Mouse (Mus musculus) cerebellum, adult 9-11 months (tissue): ENCODE measurements at regions not wholly inside any gene's neighbourhood (a gene's known extent, or its start where the extent isn't known, plus 50 kb on each side); places are given as distances from the start of the nearest gene placed in this dataset.

Experiments
- DNase-seq: peaks from one replicate; pipeline ENCODE4 v3.0.0; 2022

DNA sequence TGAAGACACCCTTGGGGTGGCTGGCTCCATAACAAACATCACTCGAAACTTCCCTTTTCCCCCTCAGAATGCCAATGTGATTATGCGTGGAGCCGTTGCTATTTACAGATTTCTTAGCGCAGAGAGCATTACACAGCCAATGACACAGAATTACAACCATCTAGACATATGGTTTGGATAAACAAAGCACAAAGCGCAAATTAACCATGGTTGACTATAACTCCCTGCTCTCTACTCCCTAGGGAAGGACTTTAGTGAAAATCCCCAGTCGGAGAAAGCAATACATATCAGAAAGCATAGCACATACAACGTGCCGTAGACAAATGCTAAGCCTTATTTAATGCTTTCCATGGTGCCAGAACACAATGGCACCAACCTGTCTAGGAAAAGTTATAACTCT lies 131.8 kb downstream of the Tshz3 start:
- no peak for DNase-seq

DNA sequence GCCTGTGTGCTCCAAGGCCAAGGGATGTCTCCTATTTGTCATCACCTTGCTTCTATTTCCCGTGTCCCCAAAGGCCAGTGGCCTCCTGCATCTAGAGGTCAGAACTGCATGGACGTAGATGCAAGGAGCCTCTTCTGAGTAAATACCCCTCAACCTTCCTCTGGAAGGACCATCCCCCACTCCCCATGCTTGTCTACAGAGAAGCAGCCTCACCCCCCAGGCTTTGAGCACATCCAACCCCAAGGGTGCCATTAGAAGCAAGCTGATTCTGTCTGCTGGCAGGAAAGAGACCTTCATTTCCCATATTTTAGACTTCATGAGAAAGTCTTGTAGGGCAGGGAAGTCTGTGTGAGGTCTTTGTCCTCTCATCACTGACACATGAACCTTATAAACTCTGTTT lies 132.2 kb downstream of the Tshz3 start:
- DNase-seq: no peak

GRCm38 (mm10) chr7:36848279-36848678 lies 150.4 kb downstream of the Tshz3 start:
- no peak for DNase-seq

DNA sequence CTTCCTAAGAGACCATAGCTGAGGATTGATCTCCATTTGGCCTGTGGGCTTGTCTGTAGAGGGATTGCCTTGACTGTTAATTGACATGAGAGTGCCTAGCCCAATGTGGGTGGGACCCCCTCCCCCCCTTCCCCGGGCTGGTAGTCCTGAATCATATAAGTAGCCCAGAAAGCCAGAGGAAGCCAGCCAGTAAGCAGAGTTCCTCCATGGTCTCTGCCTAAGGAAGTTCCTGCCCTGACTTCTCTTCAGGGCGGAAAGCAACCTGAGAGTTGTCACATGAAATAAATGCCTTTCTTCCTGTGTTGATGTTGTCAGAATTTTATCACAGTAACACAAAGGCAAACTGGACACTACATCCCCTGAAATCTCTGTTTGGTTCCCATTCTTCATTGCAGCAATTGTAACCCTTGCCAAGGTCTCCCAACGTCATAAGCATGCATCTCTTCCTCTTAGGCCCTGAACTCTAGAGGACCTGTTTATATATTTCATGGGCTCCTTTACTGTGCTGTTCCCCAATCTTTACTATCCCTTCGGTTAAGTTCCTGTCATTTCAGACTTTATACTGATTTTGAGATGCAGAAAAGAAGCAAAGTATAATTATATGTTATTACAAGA lies 153.5 kb downstream of the Tshz3 start:
- DNase-seq: no peak

GRCm38 (mm10) chr7:36854308-36854707 lies 156.4 kb downstream of the Tshz3 start:
- no peak for DNase-seq

- no peak for DNase-seq
These were observed 161.5 kb downstream of the Tshz3 start for GRCm38 (mm10) chr7:36859428-36859827.

DNA sequence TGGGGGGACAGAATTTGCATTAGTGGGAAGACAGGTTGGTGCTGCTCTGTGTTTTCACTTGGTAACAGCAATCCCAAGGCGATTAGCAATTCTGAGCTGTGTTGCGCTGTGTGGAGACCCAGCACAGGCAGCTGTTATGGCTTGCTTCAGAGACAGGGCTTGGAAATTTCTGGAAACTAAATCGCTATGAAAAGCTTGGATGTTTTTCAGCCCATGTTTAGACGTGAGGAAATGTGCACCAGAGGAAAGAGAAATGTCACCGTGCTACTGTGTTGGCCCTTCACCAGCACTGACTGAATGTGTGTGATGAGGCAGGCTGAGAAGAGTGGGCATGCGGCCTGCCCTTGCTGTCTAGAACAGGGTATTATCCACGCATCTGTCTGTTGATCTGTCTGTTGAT lies 164.6 kb downstream of the Tshz3 start:
- DNase-seq: no peak

GRCm38 (mm10) chr7:36863745-36864144 lies 165.8 kb downstream of the Tshz3 start:
- DNase-seq: no peak

DNA sequence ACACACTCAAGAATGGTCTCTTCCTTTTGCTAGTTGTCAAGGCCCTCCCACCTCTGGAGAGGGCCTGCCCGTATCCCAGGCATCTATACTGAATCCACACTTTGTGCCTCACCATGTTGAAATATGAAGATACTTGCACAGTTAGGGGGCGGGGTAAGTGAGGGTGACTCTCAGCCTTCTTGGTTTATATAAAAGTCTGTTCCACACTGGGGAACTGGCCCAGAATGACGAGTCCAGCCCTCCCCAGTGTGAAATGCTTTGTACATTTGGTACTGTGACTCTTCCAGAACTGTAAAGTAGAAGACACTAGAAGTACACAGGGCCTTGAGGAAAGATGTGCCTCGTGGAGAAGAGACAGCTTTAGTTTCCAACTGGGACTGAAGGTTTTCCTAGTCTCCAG lies 166.8 kb downstream of the Tshz3 start:
- DNase-seq: no peak

DNA sequence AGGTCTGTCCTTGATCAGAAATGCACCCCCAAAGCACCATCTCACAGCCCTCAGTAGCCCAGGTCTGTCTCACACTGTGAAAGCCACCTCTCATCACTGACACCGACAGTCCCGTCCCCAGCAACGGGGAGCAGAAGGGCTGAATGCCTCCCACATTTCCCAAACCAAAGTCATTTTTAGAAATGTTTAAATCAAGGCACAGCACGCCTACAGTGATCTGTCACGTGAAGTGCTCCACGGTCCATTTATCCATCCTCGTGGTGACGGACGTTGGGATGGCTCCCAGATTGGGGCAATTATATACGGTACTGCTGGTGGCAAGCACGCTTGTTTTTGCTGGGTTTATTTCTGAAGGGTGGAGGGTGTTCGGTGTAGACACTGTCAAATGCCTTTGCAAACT lies 168.7 kb downstream of the Tshz3 start:
- DNase-seq: no peak

DNA sequence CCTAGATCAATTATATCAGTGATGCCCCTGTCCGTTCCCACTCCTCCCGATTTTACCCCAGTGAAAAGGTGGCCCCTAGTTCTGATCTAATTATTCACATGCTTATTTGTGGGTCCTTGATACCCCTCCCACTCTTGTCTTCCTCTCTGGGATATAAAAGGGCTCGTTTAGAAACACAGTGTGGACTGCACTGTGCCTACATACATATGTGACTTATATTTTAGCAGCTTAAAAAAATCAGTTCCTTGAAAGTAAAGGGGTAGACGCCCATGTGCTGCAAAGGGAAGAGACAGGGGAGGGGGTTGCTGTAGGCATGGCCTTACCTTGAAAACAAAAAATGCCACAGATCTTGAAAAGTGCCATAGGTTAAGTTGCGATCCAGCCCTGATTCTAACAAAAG lies 176.1 kb downstream of the Tshz3 start:
- DNase-seq: no peak

DNA sequence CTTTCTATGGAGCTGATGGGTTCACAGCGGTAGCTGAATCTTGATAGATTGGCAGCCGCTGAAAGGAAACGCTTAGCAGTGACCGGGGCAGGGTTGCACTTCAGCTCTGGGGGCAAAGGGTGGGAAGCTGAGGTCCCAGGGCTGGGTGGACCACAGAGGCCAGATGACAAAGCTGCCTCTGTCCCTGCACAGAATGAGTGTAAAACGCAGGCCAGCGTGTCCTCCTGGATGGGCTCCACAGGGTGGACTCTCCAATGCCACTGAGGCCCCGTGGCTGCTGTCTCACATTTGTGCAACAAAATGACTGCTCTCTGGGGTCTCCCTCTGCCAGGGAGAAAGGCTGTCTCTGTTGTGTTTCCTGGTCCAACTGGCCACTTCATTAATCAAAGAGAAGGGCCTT lies 179.8 kb downstream of the Tshz3 start:
- DNase-seq: no peak

- no peak for DNase-seq
These were observed 195.0 kb downstream of the Tshz3 start for GRCm38 (mm10) chr7:36892776-36893500.

- DNase-seq: no peak
These were observed 198.4 kb downstream of the Tshz3 start for GRCm38 (mm10) chr7:36896339-36896738.

- no peak for DNase-seq
These were observed 203.6 kb downstream of the Tshz3 start for GRCm38 (mm10) chr7:36901537-36901936.

GRCm38 (mm10) chr7:36913304-36913703 lies 215.4 kb downstream of the Tshz3 start:
- DNase-seq: no peak

GRCm38 (mm10) chr7:36914261-36914660 lies 216.3 kb downstream of the Tshz3 start:
- DNase-seq: no peak

DNA sequence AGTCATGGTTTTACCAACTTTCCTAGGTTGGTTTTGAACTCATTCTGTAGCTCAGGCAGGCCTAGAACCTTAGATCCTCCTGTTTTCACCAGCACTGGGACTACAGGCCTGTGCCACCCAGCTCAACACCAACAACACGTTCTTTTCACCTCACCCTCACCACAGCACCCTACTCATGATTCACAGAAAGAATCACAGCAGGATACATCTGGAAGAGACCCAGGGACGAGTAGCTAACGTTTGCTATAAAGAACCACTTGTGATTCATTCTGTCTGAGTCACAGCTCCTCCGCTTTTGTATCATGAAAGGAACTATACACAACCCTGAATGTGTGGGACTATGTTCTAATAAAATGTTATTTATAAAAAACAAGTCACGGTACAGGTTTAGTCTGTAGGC lies 217.3 kb downstream of the Tshz3 start:
- no peak for DNase-seq

DNA sequence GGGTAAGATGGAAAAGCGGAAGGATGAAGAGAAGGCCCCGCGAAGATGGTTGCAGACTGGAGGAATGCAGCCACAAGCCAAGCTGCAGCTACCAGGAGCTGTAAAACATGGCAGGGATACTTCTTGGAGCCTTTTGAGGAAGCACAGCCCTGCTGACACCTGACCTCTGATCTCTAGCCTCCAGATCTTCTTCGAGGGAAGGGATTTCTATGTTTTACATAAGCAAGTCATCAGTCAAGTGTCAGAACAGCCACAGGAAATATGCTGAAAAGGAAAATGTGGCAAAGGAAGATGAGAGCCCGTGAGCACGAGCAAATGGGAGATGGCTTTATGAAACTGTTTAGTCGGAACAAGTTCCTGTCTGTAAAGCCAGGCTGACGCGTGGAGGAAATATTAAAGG lies 219.1 kb downstream of the Tshz3 start:
- DNase-seq: no peak

GRCm38 (mm10) chr7:36919413-36919812 lies 221.5 kb downstream of the Tshz3 start:
- no peak for DNase-seq

DNA sequence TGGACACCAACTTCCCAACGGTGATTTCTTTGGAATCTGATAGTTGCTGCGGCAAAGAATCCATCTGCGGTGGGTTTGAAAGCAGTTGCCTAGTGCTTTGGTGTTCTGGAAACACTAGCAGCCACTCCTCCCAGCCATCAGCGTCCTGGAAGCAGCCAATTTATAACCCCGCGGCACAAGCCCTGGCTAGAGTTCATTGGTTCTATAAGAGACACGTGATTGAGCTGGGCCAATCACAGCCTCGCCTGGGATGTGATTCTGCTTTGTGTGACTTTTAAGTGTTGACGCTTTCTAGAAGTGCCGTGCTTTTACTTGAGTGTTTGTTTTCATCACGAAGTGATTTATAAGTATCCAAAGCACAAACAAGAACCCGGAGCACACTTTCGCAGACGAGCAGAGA lies 223.1 kb downstream of the Tshz3 start:
- no peak for DNase-seq

DNA sequence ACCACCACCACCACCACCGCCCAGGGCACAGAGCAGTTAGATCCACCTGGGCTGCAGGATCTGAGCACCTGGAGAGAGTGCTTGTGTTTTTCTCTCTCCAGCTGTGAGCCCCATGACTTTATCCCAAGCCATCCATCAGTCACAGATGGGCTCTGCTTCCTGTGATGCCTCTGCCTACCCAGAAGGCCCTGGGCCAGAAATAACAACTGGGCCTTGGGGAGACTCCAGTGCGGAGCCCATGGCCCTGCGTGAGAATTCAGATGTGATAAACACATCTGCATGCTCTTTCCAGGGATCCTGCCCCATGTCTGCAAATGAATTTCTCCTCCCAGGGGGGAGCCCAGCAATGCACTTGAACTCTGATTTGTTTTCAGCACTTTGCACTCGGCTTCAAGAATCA lies 235.6 kb downstream of the Tshz3 start:
- no peak for DNase-seq

GRCm38 (mm10) chr7:36934792-36935555 lies 237.1 kb downstream of the Tshz3 start:
- no peak for DNase-seq

- no peak for DNase-seq
These were observed 242.7 kb downstream of the Tshz3 start for GRCm38 (mm10) chr7:36940611-36941010.
